Mouse (Mus musculus) brain, embryonic 14.5 days (tissue): ENCODE data around the gene Orc6. TPM values are rescaled to one million over a fixed set of nuclear protein-coding genes. Genes with fewer than 3 reads are reported as not detected.

Experiments used
- DNase-seq: peaks from one replicate; pipeline ENCODE4 v3.0.0-alpha.2; 2011; ENCODE audit warnings: low read depth
- CTCF ChIP-seq: fragments of 200-500 bp; IDR thresholded peaks from 2 replicates; pipeline ENCODE4 v1.5.1; 2012; ENCODE audit warnings: inconsistent platforms, mild to moderate bottlenecking, moderate library complexity, borderline replicate concordance; ENCODE audit not compliant: insufficient read depth, insufficient read length; ENCODE audit errors: extremely low read depth
- POLR2A ChIP-seq: fragments of 200-500 bp; IDR thresholded peaks from 2 replicates; pipeline ENCODE4 v1.6.1; 2012; ENCODE audit warnings: mild to moderate bottlenecking, inconsistent platforms, borderline replicate concordance; ENCODE audit not compliant: poor library complexity, insufficient read depth, insufficient read length, severe bottlenecking; ENCODE audit errors: extremely low read depth
- polyA plus RNA-seq: library from polyadenylated mRNA; depleted of rRNA; stranded (reverse); fragments of >200 nt; gene quantifications from 2 replicates; pipeline ENCODE4 v1.2.3, GENCODE M21; 2012; rRNA removed

The Orc6 gene
- polyA plus RNA-seq, 1 experiment: 64.2 TPM

DNA sequence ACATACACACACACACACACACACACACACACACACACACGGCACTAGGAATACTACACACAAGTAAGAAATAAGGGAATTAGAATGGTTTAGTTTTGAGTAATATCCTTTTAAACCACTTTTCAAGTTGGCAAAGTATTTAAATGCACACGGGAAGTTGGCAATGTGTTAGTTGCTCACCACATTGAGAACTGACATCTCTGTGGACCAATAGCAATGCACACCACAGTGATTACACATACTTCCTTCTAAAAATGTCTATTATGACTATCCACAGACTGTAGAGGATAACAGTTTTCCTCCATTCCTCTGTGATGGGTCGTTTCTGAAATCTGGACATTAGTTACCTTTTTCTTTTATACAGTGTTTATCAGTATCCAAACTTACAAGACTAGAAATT, 23.7 kb downstream of the Orc6 start:
- no peak for DNase-seq
- no peak for TF ChIP-seq CTCF
- no peak for TF ChIP-seq POLR2A

DNA sequence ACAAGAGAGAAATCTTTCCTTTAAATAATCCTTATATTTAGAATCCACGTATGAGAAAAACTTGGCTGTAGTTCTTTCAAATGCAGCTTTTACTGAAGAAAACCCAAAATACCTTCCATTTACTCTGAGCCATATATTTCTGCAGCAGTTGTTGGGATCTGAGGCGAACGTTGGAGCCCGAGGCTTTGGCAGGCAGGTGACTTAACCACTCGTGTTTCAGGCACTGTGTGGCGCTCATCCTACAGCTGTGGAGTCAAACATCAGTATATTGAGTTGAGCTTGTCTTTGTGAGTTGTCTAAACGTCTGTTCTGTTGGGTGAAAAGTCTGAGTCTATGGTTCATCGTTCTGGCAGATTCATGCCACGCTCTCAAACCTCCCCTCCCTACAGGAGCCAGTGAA, 27.6 kb downstream of the Orc6 start:
- TF ChIP-seq POLR2A (no peak), CTCF (no peak)
- no peak for DNase-seq

DNA sequence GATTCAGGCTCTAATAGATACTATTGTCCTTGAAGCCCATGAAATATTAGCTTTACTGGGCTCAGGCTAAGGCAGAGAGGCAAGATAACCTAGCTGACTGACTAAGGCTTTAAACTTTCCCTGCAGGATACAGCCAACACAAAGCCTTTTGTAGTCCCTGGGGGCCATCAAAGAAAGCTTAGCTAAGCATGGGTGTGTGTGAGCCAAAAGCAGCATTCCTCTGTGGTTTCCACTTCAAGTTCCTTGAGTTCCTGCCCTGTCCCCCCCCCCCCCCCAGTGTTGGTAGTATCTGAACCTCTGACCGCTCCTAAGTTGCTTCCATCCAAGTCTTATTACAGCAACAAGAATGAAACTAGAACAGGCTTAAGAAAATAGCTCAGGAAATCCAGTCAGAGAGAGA, 30.1 kb downstream of the Orc6 start:
- TF ChIP-seq CTCF (no peak), POLR2A (no peak)
- peak; percentile 9 for DNase-seq

DNA sequence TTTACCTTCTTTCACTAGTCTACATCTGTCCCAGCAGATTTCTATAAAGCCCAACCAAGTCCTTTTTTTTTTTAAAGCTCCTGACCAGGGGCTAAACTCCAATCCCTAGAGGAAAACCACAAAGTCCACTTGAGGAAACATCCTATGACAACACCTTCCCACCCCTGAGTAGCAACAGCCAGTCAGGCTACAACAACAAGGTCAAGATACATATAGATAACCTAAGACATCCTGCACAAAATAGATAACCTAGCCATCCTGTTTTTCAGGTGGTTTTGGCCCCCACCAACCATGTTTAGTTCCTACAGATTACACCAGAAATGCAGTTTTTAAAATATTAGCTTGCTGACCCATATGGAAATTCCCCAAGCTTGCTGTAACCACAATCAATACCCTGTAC, 35.7 kb downstream of the Orc6 start:
- TF ChIP-seq CTCF: no peak
- TF ChIP-seq POLR2A: no peak

DNA sequence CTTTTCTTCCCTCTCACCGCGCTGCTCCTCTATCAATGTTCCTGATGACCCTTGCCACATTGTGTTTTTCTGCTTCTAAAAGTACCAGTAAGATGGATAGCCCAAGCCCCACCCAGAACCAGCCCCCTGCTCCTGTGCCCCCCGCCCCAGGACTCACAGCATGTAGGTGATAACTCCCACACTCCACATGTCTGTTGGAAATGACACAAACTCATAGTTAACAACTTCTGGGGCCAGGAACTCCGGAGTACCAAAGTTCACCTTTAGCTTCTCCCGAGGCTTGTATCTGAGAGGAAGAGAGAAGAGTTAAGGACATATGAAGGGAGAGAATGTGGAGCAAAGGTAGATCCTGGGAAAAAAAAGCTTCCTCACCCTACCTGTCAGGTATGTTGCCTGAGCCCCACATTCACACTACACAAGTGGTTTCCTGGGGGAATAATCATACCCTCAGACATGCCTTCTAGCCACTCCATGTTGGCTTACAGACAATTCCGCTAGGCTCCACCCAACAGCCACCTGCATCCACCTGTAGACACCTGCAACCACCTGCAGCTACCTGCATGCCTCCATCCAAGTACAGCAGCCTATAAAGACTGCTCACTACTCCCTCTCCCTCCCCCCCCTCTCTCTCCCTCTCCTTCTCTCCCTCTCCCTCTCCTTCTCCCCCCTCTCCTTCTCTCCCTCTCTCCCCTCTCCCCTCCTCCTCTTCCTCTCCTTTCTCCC, 36.9 kb downstream of the Orc6 start:
- no peak for DNase-seq
- TF ChIP-seq POLR2A (no peak), CTCF (no peak)

More for the DNA sequence above, 35.7 kb downstream of the Orc6 start:
- no peak for DNase-seq

DNA sequence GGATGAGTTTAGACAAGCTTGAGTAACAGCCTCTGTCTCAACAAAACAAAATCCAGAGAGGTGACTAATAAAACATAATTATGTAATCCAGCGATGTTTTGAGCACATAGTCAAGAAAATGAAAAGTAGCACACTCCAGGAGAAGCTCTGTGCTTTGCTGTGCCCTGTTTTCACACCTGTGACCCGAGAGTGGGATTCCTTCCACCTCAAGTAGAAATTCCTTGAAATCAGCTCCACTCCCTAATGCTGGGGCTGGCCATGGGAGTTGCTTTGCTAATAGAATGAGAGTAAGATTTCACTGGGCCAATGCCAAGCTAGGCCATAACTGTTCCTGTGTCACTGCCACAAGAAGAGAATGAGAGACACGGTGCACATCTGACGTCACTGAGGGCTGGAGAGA, 38.2 kb downstream of the Orc6 start:
- DNase-seq: no peak
- TF ChIP-seq POLR2A (no peak), CTCF (no peak)

DNA sequence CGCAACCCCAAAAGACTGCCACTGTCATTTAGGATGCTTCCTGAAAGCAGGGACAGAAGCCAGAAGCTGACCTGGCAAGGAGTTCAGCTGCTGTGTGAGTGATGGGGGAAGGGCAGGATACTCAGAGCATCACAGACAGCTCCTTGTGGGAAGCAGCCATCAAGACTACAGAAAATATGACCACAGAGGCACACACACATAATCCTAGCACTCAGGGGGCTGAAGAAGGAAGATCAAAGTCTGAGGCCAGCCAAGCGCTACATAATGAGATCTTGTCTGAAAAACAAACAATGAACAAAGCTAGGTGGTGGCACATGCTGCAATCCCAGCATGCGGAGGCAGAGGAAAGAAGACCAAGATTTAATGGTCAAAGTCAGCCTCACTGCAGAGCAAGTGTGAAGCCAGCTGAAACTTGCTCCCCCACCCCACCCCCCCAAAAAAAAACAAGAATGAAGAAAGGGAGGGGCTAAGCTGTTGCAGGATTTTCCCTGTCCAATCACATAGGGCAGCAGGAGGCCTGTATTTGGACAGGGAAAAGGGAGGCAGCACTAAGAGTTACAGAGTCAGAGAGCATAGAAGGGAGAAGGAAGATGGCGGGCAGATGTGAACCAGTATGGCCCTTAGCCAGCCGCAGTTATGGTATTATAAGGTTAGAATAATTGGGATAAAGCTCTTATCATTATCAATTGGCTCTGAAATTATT, 40.6 kb downstream of the Orc6 start:
- peak; percentile 46 for DNase-seq
- TF ChIP-seq POLR2A (no peak), CTCF (no peak)

DNA sequence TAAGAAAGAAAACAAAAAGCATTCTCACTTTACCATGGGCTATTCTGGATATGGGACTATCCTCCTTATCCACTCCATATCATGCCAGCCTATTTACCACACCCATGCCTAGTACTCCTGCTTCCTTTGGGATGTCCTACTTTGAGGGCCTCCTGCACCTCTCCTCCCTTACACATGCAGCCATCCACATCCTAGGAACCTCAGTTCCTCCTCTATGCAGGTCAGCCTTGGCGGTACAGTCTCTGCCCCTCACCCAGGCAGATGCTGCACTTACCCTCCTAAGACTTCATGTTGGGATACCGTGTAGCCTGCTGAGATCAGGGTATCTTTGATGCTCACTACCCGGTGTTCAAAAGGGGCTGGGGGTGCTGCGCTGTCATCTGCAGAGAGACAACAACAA, 53.9 kb downstream of the Orc6 start:
- no peak for TF ChIP-seq POLR2A
- no peak for TF ChIP-seq CTCF
- no peak for DNase-seq

Other genes starting within 250 kb of the Orc6 start
- 102 and 128 TPM in 2 replicates for gene Fbxw9, start 239.6 kb upstream of the Orc6 start, polyA plus RNA-seq
- gene Gm5741, start 231.7 kb upstream of the Orc6 start, polyA plus RNA-seq: 0.64 TPM in 1 of 2 replicates, not detected in the other
- gene Dhps, start 227.9 kb upstream of the Orc6 start, polyA plus RNA-seq: 74.8 and 77.0 TPM in 2 replicates
- gene Wdr83os, start 218.9 kb upstream of the Orc6 start, polyA plus RNA-seq: 124 and 140 TPM in 2 replicates
- gene Wdr83, start 218.3 kb upstream of the Orc6 start, polyA plus RNA-seq: 64.9 and 86.6 TPM in 2 replicates
- 21.6 and 23.9 TPM in 2 replicates for gene Man2b1, start 216.4 kb upstream of the Orc6 start, polyA plus RNA-seq
- 2.3 and 2.8 TPM in 2 replicates for gene Zfp791, start 176.5 kb upstream of the Orc6 start, polyA plus RNA-seq
- gene Cks1brt, start 147.7 kb upstream of the Orc6 start, polyA plus RNA-seq: not detected in 2 replicates
- not detected in 2 replicates for gene Olfr371, start 73.6 kb upstream of the Orc6 start, polyA plus RNA-seq
- gene Vps35, start 170 bp downstream of the Orc6 start, polyA plus RNA-seq: 78.9 and 81.3 TPM in 2 replicates
- 0.14 and 0.18 TPM in 2 replicates for gene Mylk3, start 86.7 kb downstream of the Orc6 start, polyA plus RNA-seq
- gene 4921524J17Rik, start 133.2 kb downstream of the Orc6 start, polyA plus RNA-seq: 18.5 and 21.1 TPM in 2 replicates
- gene Gpt2, start 192.9 kb downstream of the Orc6 start, polyA plus RNA-seq: 29.6 and 34.2 TPM in 2 replicates